Mouse (Mus musculus) small intestine, adult 2 months (tissue): ENCODE results near the gene Ccdc191. TPM values are rescaled to one million over a fixed set of nuclear protein-coding genes. Genes with fewer than 3 reads are reported as not detected.

Experiments used
- H3K27ac ChIP-seq: fragments of 200-500 bp; 2 replicates; pipeline ENCODE4 v1.5.1; 2012; ENCODE audit warnings: low read depth, low read length, control low read depth, inconsistent platforms; ENCODE audit not compliant: insufficient read depth
- H3K27me3 ChIP-seq: fragments of 200-500 bp; 2 replicates; pipeline ENCODE4 v1.6.1; 2012; ENCODE audit warnings: mild to moderate bottlenecking, moderate library complexity, low read length, inconsistent platforms; ENCODE audit not compliant: control insufficient read depth, insufficient read depth
- H3K36me3 ChIP-seq: fragments of 200-500 bp; 2 replicates; pipeline ENCODE4 v1.6.1; 2012; ENCODE audit warnings: mild to moderate bottlenecking, low read length, control low read depth, inconsistent platforms; ENCODE audit not compliant: control insufficient read depth, insufficient read depth
- H3K4me1 ChIP-seq: fragments of 200-500 bp; 2 replicates; pipeline ENCODE4 v1.6.1; 2012; ENCODE audit warnings: low read length, inconsistent platforms, mixed read lengths; ENCODE audit not compliant: control insufficient read depth, insufficient read depth, insufficient read length
- H3K4me3 ChIP-seq: fragments of 200-500 bp; 2 replicates; pipeline ENCODE4 v1.5.1; 2012; ENCODE audit warnings: low read depth, mild to moderate bottlenecking, control low read depth, inconsistent platforms, low read length, moderate library complexity
- CTCF ChIP-seq: fragments of 200-500 bp; IDR thresholded peaks from 2 replicates; pipeline ENCODE4 v1.5.1; 2012; ENCODE audit warnings: low read depth, mild to moderate bottlenecking, control low read depth, inconsistent platforms, low read length, moderate library complexity, mixed read lengths; ENCODE audit not compliant: insufficient replicate concordance, insufficient read length; ENCODE audit errors: extremely low read depth
- POLR2A ChIP-seq: fragments of 200-500 bp; IDR thresholded peaks from 2 replicates; pipeline ENCODE4 v1.6.1; 2012; ENCODE audit warnings: low read depth, mild to moderate bottlenecking, control low read depth, inconsistent platforms, low read length, moderate library complexity
- WGBS: fragments of 180-500 bp; shearing (Covaris S2); methylation state at CpG from one replicate; pipeline ENCODE4 v1.1.7; 2018; 5-methylcytosine and 5-hydroxymethylcytosine counted together
- polyA plus RNA-seq: library from polyadenylated mRNA; depleted of rRNA; stranded (reverse); fragments of >200 nt; gene quantifications from 2 replicates; pipeline ENCODE4 v1.2.3, GENCODE M21; 2012

Ccdc191 gene
- polyA plus RNA-seq, 1 experiment: 0.76 TPM

GRCm38 (mm10) chr16:43931502-43931901 is 41.9 kb downstream of the Ccdc191 start:
- Histone ChIP-seq H3K4me1 (no peaks in the 10 kb centered on the region), H3K27ac (no peak overlapping the region), H3K27me3 (no peaks in the 10 kb centered on the region), H3K4me3 (no peak overlapping the region), H3K36me3 (no peaks in the 10 kb centered on the region)
- 86% methylated on average over 3 of the region's 3 CpGs for WGBS
- no peak for TF ChIP-seq CTCF
- TF ChIP-seq POLR2A: no peak

- no peaks in the 10 kb centered on the region for H3K27me3 ChIP-seq
- H3K36me3 ChIP-seq: no peaks in the 10 kb centered on the region
- H3K4me3 ChIP-seq: no peak overlapping the region
- TF ChIP-seq POLR2A: no peak
- no peak for TF ChIP-seq CTCF
- H3K27ac ChIP-seq: no peak overlapping the region
- 87% methylated on average over 7 of the region's 7 CpGs for WGBS
- no peaks in the 10 kb centered on the region for H3K4me1 ChIP-seq
Observed at GRCm38 (mm10) chr16:43932319-43932718, 42.7 kb downstream of the Ccdc191 start.

- Histone ChIP-seq H3K4me1 (no peaks in the 10 kb centered on the region), H3K36me3 (no peaks in the 10 kb centered on the region), H3K27ac (no peak overlapping the region), H3K27me3 (no peaks in the 10 kb centered on the region), H3K4me3 (no peak overlapping the region)
- TF ChIP-seq CTCF (no peak), POLR2A (no peak)
- 95% methylated on average over 6 of the region's 6 CpGs for WGBS
Observed at GRCm38 (mm10) chr16:43933041-43933440, 43.4 kb downstream of the Ccdc191 start.

GRCm38 (mm10) chr16:43934856-43935255 is 45.3 kb downstream of the Ccdc191 start:
- Histone ChIP-seq H3K4me1 (no peaks in the 10 kb centered on the region), H3K27me3 (no peaks in the 10 kb centered on the region), H3K4me3 (no peak overlapping the region), H3K36me3 (peaks cover 3% of the 10 kb centered on the region; the same call in 1 of the 2 replicates), H3K27ac (no peak overlapping the region)
- 91% methylated on average over 8 of the region's 8 CpGs for WGBS
- TF ChIP-seq CTCF (no peak), POLR2A (no peak)

- Histone ChIP-seq H3K36me3 (peaks cover 3% of the 10 kb centered on the region; the same call in 1 of the 2 replicates), H3K4me3 (no peak overlapping the region), H3K4me1 (no peaks in the 10 kb centered on the region), H3K27ac (no peak overlapping the region), H3K27me3 (no peaks in the 10 kb centered on the region)
- 56% methylated on average over 3 of the region's 3 CpGs for WGBS
- TF ChIP-seq POLR2A (no peak), CTCF (no peak)
Observed at GRCm38 (mm10) chr16:43935367-43935766, 45.8 kb downstream of the Ccdc191 start.

- no peaks in the 10 kb centered on the region for H3K27me3 ChIP-seq
- WGBS: 75% methylated on average over 3 of the region's 3 CpGs
- no peak overlapping the region for H3K27ac ChIP-seq
- TF ChIP-seq CTCF: no peak
- H3K4me3 ChIP-seq: no peak overlapping the region
- H3K36me3 ChIP-seq: peaks cover 3% of the 10 kb centered on the region; the same call in 1 of the 2 replicates
- H3K4me1 ChIP-seq: no peaks in the 10 kb centered on the region
Observed at GRCm38 (mm10) chr16:43935892-43936291, 46.3 kb downstream of the Ccdc191 start.

- Histone ChIP-seq H3K4me3 (no peak overlapping the region), H3K27ac (no peak overlapping the region), H3K4me1 (no peaks in the 10 kb centered on the region), H3K27me3 (no peaks in the 10 kb centered on the region), H3K36me3 (peaks cover 3% of the 10 kb centered on the region; the same call in 1 of the 2 replicates)
- no peak for TF ChIP-seq POLR2A
- TF ChIP-seq CTCF: no peak
- WGBS: 95% methylated on average over 4 of the region's 4 CpGs
Observed at GRCm38 (mm10) chr16:43940846-43941245, 51.2 kb downstream of the Ccdc191 start.
